Mouse (Mus musculus) cerebellum, adult 11 months (tissue): ENCODE measurements at regions not wholly inside any gene's neighbourhood (a gene's known extent, or its start where the extent isn't known, plus 50 kb on each side); places are given as distances from the start of the nearest gene placed in this dataset.

ENCODE experiments used
- DNase-seq: peaks from one replicate; pipeline ENCODE4 v3.0.0; 2022

DNA sequence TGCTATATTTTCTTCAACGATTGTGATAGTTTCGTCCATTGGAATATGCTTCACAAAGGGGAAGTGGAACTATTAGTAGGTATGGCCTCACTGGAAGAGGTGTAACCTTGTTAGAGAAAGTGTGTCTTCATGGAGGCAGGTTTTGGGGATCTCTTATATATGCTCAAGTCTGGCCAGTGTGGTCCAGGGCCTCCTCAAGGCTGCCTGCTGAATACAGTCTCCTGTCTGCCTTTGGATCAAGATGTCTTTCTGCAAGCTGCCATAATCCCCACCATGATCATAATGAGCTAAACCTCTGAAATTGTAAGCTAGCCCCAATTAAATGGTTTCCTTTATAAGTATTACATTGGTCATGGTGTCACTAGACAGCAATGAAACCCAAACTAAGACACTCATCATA lies 384.3 kb downstream of the Btbd3 start:
- DNase-seq = no peak

DNA sequence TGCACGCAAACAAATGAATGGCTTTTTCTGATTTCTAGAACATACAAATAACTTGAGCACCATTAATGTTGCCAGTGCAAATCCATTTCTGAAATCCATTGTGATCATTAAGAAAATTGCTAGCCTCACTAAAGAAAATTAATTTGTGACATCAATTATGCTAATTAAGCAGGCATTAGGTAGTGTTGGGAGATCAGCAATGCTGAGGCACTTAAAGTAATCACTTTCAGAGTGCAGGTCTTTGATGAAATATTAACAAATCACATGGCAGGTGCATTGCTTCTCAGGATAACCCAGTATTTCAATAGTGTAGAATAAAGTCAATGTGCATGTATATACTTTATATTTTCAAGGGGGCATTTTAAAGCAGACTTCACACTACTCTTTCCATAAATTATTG lies 385.0 kb downstream of the Btbd3 start:
- DNase-seq = no peak

DNA sequence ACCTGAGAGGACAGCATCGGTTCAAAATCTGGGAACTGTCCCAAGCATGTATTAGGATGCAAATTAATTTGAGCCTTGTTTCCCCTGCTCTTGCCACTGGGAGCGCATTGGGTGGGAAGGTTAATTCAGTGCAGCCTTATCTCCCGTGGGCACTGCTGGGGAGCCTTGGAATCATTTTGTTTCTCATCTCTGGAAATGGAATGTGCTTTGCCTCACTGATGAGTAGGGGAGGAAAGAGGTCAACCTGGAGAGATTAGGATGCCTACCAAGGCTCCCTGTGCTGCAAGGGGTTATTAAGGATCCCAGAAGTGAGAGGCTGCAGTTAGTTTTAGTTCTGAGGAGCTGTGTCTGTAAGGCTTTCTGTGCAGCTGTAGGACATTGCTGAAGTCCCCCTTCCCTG lies 392.3 kb downstream of the Btbd3 start:
- DNase-seq = no peak

DNA sequence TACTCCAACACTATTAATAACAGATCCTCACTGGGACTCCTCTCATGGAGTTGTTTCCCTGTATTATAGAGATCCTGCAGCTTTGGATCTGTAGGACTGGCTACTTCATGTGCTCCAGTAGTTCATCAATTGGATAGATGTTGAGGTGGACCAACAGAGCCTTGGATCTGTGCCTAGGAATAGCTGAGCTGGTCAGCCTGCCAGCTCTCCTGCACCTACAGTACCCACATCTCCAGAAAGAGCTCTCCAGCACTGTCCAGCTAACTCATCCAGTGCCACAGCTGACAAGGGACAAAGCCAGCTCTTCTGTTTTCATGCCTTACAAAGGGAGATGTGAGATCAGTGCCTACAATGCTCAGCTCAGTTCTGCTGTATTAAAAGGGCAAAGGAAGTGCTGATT lies 403.0 kb downstream of the Btbd3 start:
- DNase-seq = no peak

DNA sequence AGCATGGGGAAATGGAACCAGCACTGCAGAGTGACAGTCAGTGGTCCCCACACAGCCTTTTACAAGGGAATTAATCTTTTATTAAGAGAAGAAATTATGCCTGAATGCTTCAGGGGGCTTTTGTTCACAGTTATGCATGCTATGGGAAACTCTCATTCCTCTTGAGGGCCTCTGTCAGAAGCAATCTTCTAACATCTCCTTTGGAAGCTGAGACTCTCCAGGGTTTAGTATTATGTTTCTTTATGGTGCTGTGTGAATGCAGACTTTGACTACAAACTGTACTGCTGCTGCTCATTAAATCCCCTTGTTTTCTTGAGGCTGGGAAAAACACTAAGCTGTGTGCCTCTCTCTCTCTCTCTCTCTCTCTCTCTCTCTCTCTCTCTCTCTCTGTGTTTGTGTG lies 413.9 kb downstream of the Btbd3 start:
- no peak for DNase-seq

DNA sequence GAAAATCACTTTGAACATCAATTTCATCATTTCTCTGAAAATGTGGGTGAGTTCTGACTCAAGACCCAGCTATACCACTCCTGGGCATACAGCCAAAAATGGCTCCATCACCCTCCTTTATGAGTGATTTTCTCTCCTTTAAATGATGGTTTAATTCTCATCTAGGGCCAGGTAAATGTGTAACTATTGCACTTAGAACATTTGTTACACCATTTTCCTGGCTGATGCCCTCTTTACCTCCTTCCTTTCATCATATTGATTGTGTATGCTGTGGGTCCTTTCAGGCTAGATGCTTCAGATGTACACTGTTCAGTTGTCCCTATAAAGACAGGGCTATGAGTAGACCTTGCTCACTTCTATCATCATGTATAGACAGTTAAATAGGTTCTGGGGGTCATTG lies 418.4 kb downstream of the Btbd3 start:
- no peak for DNase-seq

DNA sequence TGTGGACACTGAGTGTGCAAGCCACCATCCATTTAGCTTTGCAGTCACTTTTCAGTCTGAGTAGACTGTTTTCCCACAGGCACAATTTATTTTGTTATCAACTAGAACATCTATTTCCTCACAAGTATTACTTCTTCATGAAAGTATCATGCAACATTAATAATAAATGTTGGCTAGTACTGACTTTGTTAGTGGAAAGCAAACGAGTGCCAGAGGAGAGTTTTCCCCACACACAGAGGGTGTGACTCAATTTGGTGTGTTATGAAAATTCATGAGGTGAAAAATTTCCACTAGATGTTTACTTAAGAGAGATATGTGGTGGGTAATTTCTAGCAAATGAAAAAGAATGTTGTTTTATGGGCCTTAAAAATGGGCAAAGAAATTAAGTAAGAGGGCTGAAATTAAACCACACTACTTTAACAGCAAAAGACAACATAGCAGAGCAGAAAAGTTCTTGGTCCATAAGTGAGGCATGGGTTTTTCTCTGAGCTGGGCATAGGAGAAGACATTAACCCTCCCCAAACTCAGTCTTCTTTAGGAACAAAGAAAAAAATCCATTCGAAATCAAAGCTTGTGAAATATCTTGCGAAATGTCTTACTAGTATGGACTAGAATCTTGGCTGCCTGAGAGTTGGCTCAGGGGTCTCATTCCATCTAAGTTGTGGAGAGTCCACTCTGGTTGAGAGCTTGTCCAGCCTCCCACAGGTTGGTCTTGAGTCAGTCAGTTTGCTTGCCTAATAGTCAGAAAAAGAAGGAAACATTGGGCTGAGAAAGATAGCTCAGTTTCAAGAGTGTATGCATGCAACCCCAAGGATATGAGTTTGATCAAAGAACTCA lies 419.1 kb downstream of the Btbd3 start:
- no peak for DNase-seq

DNA sequence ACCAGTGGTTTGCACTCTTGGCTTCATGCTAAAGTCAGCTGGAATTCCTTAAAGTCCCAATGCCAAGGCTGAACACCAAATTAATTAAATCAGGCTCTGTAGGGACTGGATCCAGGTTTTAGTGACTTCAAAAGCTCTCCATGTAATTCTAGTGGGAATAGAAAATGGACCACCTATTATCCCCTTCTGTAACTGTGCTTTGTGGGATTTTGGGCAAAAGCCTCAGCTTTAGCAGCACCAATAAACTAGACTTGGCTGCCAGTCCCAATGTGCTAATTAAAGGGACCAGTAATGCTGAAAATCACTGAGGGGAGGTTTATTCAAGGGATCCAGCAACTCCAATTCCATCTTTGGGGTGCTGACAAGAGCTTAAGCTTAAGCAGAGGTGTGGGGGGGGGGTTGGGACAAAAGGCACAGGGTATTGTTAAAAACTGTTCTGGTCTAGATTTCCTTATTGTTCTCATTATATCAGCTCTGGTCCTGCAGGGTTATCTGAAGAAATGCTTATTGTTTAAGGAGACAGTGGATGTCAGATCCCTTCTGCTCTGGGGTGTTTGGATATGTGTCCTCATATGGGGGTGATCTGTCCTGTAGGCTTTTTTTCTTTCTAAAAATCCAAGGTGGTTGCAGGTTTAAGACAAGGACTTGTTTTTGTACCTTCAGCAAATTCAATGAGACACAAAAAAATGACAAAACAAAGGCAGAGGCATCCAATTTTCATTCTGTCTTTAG lies 431.9 kb downstream of the Btbd3 start:
- no peak for DNase-seq

DNA sequence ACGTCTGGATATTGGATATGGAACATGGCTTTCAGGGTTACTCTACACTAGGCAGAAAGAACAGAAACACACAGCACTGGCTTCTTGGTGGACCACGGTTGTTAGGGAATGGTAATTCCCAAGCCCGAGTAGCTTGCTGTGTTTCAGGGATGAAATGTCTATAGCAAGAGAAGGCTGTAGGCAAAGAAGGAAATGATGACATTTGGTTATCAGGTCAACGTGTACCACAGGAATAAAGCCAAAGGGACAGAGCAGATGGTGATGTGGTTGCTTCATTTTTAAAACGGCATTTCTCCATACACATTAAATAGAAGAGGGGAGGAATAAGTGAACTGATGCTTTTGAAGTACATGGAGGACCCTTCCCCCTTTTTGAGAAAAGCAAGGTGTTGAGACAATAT lies 433.1 kb downstream of the Btbd3 start:
- no peak for DNase-seq

DNA sequence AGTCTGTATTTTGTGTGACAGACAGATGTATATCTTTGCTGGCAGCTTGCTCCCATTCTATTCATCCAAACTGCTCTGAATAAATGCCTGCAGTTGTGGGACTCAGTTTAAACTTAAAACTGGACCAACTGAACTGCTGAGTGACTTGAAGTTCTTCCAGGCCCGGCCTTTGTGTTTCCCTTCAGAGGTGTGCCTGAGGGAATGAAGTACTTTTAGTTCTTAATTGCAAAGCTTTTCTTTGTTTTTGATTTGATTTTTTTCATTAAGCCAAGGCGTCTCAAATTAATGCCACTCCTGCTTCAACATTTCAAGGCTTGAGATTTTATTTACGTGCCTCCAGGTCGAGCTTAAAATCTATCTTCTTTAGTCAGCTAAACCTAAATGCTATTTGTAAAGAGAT lies 446.4 kb downstream of the Btbd3 start:
- no peak for DNase-seq

DNA sequence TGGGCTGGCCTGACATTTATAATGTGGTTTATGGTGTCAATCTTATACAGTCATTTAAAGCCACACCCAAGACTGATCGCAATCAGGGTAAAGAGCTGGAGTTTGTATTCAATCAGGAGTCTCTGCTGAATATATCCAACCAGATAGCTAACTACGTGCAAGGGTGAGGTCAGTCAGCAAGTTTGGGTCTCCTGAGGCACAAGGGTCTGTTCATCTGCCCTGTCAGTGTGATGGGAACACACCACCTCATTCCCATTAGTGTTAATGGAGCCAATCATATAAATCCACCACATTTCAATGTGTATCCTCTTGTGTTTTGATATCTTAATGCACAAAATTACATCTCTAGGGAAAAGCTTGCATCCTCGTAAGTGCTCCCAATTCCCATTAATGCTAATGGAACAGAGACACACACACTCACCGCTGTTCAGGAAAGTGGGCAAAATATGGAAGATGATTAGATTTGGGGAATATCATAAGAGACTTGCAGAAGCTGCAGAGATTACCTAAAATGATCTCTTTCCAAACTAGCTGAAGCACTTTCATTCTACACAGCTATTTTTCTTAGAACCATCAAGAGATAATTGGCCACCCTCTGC lies 447.7 kb downstream of the Btbd3 start:
- DNase-seq = no peak

DNA sequence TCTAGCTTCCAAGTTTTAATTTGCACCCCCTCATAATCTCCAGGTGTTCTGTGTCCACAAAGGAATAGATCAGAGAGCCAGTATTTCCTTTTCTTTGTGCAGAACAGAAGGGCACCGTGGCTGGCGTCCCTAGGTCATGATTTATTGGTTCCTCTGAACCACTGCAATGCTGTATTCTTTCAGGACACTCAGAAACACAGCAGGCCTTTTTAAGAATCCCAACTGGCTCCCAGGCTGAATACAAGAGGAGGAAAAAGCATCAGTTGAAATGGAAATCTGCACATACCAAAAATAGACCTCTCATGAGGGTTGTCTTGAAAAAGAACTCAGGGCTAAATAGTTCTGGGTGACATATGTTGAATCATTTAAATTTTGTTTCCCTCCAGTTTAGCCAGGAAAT lies 452.4 kb downstream of the Btbd3 start:
- DNase-seq = no peak

DNA sequence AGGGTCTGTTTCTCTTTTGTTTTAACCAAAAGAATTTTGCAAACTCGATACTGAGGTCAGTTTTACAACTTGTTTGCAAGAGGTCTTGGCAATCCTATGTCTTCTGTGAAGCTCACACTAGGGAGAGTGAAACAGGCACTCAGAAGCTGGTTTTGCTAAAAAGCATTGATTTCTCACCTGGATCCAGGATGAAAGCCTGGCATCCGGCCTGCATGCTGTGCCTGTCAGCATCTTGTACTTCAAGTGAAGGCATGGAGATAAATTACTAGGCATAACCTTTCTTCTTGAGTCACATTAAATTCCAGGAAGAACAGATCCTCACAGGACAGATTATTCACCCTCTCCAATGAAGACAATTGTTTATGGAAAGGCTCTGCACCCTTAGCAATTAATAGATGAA lies 477.5 kb downstream of the Btbd3 start:
- no peak for DNase-seq

DNA sequence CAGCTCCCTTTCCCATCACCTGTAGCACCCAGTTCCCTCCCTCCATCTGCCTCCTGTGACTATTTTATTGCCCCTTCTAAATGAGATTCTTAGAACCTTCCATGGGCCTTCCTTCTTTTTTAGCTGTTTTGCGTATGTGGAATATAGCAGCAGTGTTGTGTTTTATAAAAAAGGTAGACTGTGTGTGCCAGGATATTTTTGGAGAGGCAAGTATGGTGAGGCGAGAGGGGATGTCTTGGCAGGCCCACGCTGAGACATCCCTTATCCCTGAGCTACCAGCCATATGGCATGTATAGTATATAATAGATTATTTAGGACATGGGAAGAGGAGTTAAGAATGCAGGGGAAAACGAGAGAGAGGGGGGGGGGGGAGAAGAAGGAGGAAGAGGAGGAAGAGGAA lies 488.4 kb downstream of the Btbd3 start:
- no peak for DNase-seq

DNA sequence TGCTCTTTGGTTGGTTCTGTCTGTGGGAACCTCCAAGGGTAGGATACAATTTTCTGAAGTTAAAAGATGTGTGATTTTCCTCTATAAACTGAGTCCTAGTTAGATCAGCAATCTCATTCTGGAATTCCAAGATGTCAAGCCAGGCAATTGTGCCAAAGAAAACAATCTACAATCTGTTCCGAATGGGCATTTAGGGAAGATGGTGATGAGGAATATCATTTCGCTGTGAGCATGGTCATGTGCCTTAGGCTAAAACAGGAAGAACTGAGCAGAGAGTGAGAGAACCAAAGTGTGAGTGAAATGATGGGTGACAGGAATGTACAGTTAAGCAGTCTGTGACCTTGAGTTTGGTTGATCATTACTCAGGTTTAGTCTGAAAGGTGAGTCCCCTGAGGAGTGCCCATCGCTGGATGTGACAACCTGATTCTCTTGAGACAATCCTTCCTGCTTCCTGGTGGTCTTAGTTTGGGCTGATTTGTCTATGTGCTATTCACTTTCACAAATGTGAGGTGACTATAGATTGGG lies 504.1 kb downstream of the Btbd3 start:
- no peak for DNase-seq

DNA sequence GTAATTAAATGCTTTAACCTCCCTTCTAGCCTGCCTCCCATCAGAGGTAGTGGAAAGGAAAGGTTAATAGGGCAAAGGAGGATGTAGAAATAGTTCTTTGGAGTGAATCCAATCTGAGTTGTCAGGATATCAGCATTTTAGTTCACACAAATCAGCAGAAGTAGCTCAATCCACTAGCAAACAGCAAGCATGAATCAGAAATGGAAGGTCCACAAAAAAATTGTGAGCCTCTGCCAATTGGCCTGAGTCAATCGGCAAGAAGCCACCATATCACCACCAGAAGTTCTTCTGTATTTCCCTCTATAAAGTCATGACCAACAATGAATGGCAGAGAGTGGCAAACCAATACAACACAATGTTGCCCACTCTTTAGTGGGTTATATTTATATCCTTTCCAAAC lies 505.0 kb downstream of the Btbd3 start:
- no peak for DNase-seq

DNA sequence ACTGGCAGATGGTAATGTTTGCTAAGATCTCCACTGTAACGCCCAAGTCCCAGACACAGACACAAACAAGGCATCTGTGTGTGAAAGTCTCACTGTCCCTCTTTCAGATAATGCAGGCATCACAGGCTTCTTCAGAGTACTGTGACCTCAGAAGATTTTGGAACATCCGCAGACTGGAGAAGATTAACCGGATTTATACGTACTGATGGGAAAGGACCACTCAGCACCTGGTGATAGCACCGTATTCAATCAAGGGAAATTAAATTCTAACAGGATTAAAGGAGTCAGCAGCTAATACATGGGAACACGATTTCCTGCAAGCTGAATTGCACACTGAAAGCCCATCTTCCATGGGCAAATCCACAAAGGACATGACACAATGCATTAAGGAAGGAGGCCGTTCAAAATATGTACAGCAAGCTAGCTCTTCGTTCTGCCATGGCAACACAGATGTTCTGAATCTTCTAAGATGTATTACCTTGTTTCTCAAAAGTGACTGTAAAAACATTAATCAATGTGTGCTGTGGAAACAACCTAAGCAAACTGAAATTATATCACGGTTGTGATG lies 510.0 kb downstream of the Btbd3 start:
- no peak for DNase-seq

DNA sequence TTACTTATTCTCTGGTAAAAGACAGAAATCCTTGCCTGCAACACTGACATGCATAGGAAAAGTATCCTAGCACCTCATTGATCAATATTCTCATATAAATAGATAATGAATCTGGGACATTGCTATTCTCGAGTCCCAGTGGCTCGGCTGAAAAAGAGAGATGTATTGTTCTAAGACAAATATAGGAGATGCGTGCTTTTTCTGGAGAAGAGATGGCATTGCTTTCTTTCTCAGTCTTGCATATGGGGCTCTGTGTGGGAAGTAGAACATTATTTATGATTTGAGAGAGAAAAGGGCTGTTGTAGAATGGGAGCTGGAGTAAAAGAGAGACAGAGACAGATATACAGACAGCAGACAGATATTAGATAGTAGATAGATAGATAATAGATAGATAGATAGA lies 527.4 kb downstream of the Btbd3 start:
- DNase-seq = no peak

DNA sequence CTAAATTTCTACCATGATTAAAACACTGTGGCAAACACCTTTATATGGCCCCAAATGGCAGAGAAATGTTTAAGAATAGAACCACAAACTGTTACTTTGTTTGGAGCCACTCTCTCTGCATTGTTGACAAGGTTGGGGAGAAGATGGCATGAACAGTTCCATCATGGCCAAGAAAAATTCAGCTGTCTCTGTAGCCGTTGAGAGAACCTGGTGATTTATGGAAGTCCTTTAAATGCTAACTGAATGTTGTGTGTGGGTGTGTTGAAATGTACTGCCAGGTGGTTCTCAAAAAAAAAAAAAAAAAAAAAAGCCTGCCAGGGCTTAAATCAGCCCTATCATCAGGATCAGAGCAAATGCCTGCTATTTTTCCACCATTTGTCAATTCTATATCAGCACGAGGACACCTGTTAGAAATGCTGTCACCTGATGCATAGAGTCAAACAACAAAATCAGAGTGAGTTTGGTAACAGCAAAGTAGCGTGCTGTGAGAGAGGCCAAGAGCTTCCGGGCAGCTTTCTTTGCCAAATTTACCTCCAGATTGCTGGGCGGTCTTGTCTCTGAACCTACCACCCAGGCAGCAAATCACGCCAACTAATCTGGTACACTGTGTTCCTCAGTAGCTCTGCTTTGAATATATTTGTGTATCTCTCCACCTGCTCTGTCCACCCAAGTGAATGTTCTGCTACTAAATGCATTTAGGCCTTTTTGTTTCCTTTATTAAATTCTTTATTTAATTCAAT lies 536.5 kb downstream of the Btbd3 start:
- peak; percentile 84 for DNase-seq

DNA sequence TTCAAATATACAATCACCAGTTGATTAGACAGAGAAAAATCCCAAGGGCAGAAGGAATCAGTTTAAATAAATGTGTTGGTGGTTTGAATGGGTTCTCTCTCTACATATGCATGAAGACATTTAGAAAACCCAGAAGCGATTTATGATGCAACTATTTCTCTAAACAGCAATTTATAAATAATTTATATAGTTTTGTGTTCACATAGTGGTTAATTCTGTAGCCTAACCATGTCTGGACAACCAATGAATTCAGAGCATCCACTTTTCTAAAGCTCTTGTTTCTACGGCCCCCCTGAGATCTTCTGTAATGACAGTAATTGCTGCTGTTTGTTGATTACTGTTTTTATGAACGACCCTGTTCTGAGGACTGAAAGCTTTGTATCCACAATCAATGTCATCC lies 549.8 kb downstream of the Btbd3 start:
- DNase-seq = no peak

DNA sequence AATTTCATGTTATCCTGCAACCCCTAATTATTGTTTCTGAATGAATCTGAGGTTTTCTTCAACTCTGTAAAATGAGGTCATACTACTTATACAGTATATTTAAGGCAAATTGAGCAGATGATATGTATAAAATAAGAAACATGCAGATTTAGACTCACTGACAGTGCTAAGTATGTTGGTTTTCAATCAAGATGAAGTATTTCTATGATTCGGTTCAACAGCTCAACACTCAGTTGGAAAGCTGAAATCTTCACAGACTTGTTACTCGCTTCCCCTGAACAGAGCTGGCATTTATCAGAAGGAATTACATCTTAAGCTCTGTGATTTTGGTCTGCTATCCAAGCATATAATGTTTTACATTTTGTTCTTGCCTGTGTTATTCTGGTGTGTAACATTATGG lies 553.4 kb downstream of the Btbd3 start:
- no peak for DNase-seq

DNA sequence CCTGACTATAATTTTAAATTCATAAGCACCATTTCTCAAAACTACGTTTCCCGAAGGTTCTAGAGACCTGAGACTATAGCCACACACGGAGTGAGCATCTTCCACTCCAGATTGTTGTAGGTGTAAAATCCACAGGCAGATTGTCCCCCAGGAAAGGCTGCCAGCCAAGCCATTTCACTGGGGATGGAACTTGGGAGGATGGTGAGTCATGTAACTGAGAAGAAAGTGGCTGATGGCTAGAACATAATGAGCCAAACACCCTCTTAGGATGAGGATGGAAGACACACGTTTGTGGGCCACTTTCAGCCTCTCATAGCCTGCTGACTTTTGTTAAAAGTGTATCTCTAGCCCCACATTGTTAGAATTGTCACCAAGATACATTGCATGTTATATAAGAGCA lies 564.1 kb downstream of the Btbd3 start:
- peak; percentile 50 for DNase-seq

DNA sequence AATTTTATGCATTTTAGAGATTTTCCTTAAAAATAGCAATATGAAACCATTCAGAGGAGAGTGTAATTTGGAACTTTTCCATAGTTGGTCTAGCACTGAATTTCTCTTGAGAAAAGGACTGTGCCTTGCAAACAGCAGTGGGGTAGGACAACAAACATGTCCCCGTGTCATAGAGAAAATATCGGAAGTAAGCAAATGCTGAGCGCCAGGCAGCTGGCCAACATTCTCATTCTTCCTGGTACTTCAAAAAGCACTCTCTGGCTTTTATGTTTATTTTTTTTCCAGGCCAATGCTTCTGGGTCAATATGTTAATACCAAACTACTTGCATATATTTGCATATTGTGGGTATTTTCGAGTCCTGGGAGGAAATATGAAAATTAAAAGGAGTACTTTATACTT lies 568.5 kb downstream of the Btbd3 start:
- no peak for DNase-seq
